Mouse (Mus musculus) hindbrain, embryonic 10.5 days (tissue): ENCODE results near the gene Palld. TPM values are rescaled to one million over a fixed set of nuclear protein-coding genes. Genes with fewer than 3 reads are reported as not detected.

Experiments
- DNase-seq: peaks from one replicate; pipeline ENCODE4 v3.0.0-alpha.2; 2017; ENCODE audit warnings: low spot score
- H3K27ac ChIP-seq: fragments of 300-500 bp; sonication (generic); 2 replicates; pipeline ENCODE4 v1.5.1; 2016; ENCODE audit warnings: mild to moderate bottlenecking, moderate library complexity
- H3K27me3 ChIP-seq: fragments of 300-500 bp; sonication (generic); 2 replicates; pipeline ENCODE4 v1.6.1; 2016; ENCODE audit warnings: mild to moderate bottlenecking; ENCODE audit not compliant: poor library complexity, insufficient read depth, severe bottlenecking
- H3K36me3 ChIP-seq: fragments of 300-500 bp; sonication (generic); 2 replicates; pipeline ENCODE4 v1.6.1; 2016; ENCODE audit warnings: mild to moderate bottlenecking, moderate library complexity
- H3K4me1 ChIP-seq: fragments of 300-500 bp; sonication (generic); replicated peaks from 2 replicates; pipeline ENCODE4 v1.6.1; 2016; ENCODE audit warnings: mild to moderate bottlenecking
- H3K4me3 ChIP-seq: fragments of 300-500 bp; sonication (generic); 2 replicates; pipeline ENCODE4 v1.5.1; 2016; ENCODE audit warnings: mild to moderate bottlenecking, moderate library complexity
- H3K9me3 ChIP-seq: fragments of 300-500 bp; sonication (generic); 2 replicates; pipeline ENCODE4 v1.6.1; 2016; ENCODE audit warnings: mild to moderate bottlenecking, moderate library complexity
- WGBS: fragments of 180-500 bp; shearing (Covaris S2); methylation state at CpG from one replicate; pipeline ENCODE4 v1.1.7; 2016; 5-methylcytosine and 5-hydroxymethylcytosine counted together
- polyA plus RNA-seq: library from polyadenylated mRNA; unstranded; fragments of >200 nt; fragmentation: Nextera tagmentation; extraction: Ambion mirVana; gene quantifications from 2 replicates; pipeline ENCODE4 v1.2.1, GENCODE M21; 2016

Palld gene
- polyA plus RNA-seq, 1 experiment from 2014 or later: 52.4 TPM

DNA sequence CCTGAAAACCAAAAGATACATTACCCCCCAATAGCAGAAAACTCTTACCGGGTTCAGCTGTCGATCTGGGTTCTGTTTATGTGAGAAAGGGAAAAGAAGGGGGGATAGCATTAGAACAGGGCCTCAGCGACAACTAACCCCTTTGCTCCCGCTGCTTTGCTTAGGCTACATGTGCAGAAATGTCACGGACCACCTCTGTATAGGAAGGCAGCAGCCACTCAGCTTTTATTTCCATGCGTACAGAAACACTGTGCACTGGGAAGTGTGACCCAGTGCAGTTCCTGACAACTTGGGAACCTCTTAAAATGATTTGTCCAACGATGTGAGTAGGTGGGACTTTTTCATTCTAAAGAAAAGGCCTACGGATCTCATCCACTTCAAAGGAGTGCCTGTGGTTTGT, 200.4 kb downstream of the Palld start:
- DNase-seq: no peak
- H3K27ac ChIP-seq: no peak overlapping the region
- H3K27me3 ChIP-seq: no peaks in the 10 kb centered on the region
- peaks cover 53% of the 10 kb centered on the region for H3K36me3 ChIP-seq
- no peaks in the 10 kb centered on the region for H3K9me3 ChIP-seq
- 63% methylated on average over 8 of the region's 8 CpGs for WGBS
- H3K4me3 ChIP-seq: no peak overlapping the region
- H3K4me1 ChIP-seq: peaks cover 34% of the 10 kb centered on the region

DNA sequence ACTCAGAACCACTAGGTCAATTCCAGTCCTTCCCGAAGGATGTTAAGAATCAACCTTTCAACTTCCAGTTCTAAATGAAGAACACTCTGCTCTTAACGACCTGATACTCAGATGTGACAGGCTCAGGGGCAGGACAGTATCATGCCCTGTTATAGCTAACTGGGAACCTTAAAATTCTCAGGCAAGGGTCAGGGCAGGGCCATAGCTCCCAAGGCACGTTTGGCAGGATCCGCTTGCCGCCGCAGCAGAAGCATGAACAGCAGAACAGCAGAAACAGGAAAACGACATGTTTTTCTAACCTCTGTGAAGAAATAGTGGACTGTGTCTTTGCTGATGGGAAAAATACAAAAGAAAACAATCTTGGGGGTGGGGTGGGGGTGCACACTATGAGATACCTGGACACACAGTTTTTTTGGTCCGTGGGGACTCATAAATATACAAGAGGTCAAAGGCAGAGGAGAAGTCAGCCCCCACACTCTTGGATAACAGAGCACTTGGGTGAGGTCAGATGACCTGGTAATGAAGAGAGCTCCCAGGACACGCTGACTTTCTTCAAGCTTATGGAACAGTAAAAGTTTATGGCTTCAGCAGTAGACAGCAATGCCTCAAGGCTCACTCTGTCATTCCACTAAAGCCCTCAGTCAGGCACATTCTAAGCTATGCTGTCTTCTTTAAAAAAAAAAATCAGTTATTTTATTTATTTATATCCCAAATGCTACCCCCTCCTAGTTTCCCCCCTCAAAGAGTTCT, 201.4 kb downstream of the Palld start:
- WGBS: 70% methylated on average over 9 of the region's 9 CpGs
- H3K4me1 ChIP-seq: peaks cover 34% of the 10 kb centered on the region
- no peaks in the 10 kb centered on the region for H3K27me3 ChIP-seq
- no peak overlapping the region for H3K27ac ChIP-seq
- peak; percentile 12 for DNase-seq
- H3K9me3 ChIP-seq: no peaks in the 10 kb centered on the region
- peaks cover 43% of the 10 kb centered on the region for H3K36me3 ChIP-seq
- no peak overlapping the region for H3K4me3 ChIP-seq

DNA sequence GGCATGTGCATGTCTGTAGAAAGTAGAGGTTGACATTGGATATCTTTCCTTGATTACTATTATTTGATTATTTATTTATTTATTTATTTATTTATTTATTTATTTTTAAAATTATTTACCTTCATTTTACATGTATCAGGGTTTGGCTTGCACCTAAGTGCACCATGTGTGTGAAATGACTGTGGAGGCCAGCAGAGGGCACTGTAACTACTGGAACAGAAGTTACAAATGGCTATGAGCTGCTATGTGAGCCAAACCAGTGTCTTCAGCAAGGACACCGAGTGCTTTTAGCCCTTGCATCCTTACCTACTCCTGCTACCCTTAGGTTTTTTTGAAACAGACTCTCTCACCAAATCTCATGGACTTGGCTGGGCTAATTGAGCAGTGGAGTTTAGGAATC, 202.2 kb downstream of the Palld start:
- Histone ChIP-seq H3K27me3 (no peaks in the 10 kb centered on the region), H3K9me3 (no peaks in the 10 kb centered on the region), H3K27ac (no peak overlapping the region), H3K4me1 (peaks cover 37% of the 10 kb centered on the region), H3K4me3 (no peak overlapping the region), H3K36me3 (peaks cover 35% of the 10 kb centered on the region)
- peak; percentile 27 for DNase-seq
- 79% methylated on average over 1 of the region's 1 CpGs for WGBS

DNA sequence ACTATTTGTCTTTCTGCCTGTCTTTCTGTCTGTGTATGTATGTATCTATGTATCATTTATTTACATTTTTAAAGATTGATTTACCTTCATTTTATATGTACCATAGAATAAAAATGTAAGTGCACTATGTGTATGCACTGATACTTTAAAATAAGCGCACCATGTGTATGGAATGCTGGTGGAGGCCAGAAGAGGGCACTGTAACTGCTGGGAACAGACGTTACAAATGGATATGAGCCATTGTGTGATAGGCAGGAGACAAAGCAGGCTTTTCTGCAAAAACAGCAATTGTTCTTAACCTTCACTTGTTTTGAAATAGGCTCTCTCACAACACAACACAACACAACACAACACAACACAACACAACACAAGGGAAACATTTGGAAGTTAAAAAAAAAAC, 203.5 kb downstream of the Palld start:
- Histone ChIP-seq H3K9me3 (no peaks in the 10 kb centered on the region), H3K27me3 (no peaks in the 10 kb centered on the region), H3K4me3 (no peak overlapping the region), H3K4me1 (peaks cover 35% of the 10 kb centered on the region), H3K27ac (no peak overlapping the region), H3K36me3 (peaks cover 33% of the 10 kb centered on the region)
- 75% methylated on average over 2 of the region's 2 CpGs for WGBS
- DNase-seq: no peak

DNA sequence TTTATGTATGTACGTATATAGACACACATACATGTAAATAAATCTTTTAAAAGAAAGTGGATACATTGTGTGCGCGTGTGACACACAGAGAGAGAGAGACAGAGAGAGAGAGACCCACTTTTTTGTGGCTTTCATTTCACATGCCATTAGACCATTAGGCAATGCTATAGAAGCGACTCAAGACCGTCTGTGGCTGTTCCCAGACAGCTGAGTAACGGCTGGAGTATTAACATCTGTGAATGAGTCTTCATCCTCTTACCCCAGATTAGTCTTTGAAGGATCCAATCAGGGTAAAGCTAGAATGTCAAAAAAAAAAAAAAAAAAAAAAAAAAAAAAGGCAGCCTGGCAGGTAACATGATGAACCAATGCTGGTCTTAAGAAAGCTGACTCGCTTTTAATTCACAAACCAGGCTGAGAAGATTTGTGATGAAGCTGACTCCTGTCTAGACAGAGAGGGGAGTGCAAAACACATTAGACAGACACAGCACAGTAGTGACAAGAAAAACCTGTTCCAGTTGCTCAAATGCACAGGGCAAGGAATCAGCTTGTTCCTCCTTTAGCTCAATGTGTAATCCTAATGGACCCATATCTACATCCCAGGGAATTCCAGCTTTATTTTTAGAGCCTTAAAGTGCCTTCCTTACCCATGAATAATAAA, 204.6 kb downstream of the Palld start:
- peaks cover 24% of the 10 kb centered on the region for H3K4me1 ChIP-seq
- no peaks in the 10 kb centered on the region for H3K27me3 ChIP-seq
- DNase-seq: no peak
- WGBS: 92% methylated on average over 7 of the region's 7 CpGs
- peaks cover 33% of the 10 kb centered on the region for H3K36me3 ChIP-seq
- no peak overlapping the region for H3K4me3 ChIP-seq
- no peaks in the 10 kb centered on the region for H3K9me3 ChIP-seq
- no peak overlapping the region for H3K27ac ChIP-seq

DNA sequence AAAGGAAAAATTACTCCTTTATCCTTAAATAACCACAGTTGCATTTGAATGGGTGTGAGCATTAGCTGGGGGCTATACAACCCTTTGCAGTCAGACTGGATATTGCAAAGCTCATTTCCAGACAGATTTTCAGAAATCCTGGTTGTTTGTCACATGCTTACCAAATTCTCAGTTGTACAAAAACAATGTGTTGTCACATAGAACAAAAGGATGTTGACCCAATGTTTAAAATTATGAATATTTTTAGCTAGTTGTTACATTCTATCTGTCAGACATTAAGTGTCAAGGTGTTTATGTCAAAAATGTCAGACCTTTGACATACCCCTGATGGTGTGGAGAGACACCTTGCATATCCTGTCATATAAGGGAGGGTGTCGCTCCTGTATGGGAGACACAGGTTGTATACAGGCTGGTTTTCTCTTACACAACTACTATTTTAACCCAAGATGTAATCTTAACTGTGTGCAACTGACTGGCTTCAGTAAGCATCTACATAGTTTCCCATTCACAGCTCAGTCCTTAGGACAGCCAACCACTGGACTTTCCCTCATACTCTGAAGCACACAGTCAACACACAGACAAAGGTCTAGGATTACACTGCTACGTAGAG, 205.5 kb downstream of the Palld start:
- Histone ChIP-seq H3K27me3 (no peaks in the 10 kb centered on the region), H3K36me3 (peaks cover 29% of the 10 kb centered on the region), H3K4me1 (peaks cover 15% of the 10 kb centered on the region; the same call in 1 of the 2 replicates), H3K27ac (no peak overlapping the region), H3K9me3 (no peaks in the 10 kb centered on the region), H3K4me3 (no peak overlapping the region)
- DNase-seq: no peak
- 92% methylated on average over 2 of the region's 2 CpGs for WGBS

DNA sequence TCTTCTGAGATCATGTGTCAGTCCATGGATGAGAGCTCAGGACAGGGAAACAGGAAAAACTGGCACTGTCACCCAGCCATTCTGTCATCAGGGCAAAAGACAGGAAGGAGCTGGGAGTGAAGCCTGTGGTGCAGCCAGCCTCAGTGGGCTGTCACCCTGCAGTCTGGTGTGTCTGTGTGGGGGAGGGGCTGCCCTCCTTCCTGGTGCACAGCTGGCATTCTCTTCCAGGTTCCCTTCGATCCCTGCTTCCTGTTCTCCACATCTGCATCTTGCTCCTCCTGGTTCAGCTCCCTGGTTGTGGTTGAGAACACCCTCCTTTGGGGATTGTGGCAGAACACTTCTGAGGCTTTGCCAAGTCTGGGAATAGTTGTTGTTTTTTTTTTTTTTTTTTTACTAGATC, 207.1 kb downstream of the Palld start:
- Histone ChIP-seq H3K36me3 (peaks cover 15% of the 10 kb centered on the region), H3K9me3 (no peaks in the 10 kb centered on the region), H3K27ac (no peak overlapping the region), H3K27me3 (no peaks in the 10 kb centered on the region), H3K4me1 (peaks cover 4% of the 10 kb centered on the region; the same call in 1 of the 2 replicates), H3K4me3 (no peak overlapping the region)
- 41% methylated on average over 1 of the region's 1 CpGs for WGBS
- DNase-seq: no peak

DNA sequence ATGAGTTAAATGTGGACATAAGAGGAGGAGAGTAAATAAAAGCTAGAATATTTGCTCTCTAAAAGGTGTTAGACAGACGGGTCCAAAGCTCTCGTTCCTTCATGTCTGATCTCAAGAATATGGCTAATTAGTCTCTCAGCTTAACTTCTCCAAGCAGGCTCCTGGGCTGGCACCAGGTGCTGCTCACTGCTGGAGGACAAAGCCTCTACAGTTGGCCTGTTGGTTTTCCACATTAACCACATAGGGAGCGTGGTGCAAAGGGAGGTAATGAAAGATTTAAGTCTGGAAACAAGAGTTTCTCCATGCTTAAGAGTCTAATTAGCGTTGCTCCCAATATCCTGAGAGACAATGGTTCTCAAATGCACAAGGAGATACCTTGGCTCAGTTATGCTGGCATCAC, 209.6 kb downstream of the Palld start:
- Histone ChIP-seq H3K27ac (no peak overlapping the region), H3K36me3 (no peaks in the 10 kb centered on the region), H3K4me3 (no peak overlapping the region), H3K9me3 (no peaks in the 10 kb centered on the region), H3K4me1 (peaks cover 4% of the 10 kb centered on the region; the same call in 1 of the 2 replicates), H3K27me3 (no peaks in the 10 kb centered on the region)
- DNase-seq: no peak
- WGBS: 82% methylated on average over 4 of the region's 4 CpGs

DNA sequence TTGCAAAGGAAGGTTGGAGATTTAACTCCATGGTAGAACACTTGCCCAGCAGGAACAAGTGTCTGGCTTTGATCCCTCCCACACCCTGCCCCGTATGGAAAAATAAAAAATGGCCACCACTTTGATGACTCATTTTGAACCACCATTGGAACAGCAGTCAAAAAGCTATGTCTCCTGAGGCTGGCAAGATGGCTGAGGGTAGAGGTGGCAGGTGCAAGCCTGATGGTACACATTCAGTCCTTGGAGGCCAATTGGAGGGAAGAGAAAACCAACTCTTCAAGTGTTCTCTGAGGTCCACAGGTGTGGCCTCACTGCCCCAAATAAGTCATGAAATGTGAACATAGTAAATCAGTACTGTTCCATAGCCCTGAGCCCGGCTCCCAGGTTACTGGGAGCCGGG, 210.4 kb downstream of the Palld start:
- WGBS: 88% methylated on average over 3 of the region's 3 CpGs
- H3K9me3 ChIP-seq: no peaks in the 10 kb centered on the region
- no peak overlapping the region for H3K27ac ChIP-seq
- DNase-seq: no peak
- no peaks in the 10 kb centered on the region for H3K27me3 ChIP-seq
- no peaks in the 10 kb centered on the region for H3K36me3 ChIP-seq
- no peak overlapping the region for H3K4me3 ChIP-seq
- H3K4me1 ChIP-seq: peaks cover 4% of the 10 kb centered on the region; the same call in 1 of the 2 replicates

DNA sequence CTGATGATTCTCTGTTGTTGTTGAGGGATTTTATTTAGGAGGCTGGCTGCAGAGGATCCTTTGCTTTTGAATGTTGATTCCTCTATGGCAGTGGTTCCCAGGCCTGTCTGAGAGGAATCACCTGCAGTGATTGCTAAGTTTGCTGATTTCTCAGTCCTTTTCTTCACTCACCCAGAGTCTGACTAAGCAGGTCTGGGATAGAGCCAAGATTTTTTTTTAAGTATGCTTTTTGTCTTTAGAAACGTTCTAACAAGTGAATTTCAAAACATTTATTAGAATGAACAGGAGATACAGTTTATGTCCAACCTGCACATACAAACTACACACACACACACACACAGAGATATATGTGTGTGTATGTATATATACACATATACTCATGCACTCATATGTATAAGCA, 211.1 kb downstream of the Palld start:
- WGBS: 62% methylated on average over 1 of the region's 1 CpGs
- Histone ChIP-seq H3K36me3 (no peaks in the 10 kb centered on the region), H3K4me3 (no peak overlapping the region), H3K9me3 (no peaks in the 10 kb centered on the region), H3K4me1 (peaks cover 4% of the 10 kb centered on the region; the same call in 1 of the 2 replicates), H3K27ac (no peak overlapping the region), H3K27me3 (no peaks in the 10 kb centered on the region)
- DNase-seq: no peak

DNA sequence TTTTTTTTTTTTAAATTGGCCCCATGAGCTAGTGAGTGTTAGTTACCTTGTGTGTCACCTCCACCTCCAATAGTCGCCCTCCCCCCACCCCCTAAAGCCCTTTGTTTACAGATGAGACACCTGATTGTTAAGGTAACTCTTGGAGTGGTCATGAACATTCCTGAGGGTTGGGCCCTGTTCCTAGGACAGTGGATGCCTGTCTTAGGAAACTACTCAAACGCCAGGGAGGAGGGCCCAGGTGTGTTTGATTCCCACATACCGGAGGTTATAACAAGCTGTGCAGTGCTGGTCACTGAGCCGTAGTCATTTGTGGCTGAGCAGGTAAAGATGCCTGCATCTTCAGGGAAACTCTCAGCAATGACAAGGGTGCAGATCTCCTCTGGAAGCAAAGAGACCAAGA, 215.4 kb downstream of the Palld start:
- H3K4me1 ChIP-seq: no peaks in the 10 kb centered on the region
- no peaks in the 10 kb centered on the region for H3K9me3 ChIP-seq
- WGBS: 80% methylated on average over 4 of the region's 4 CpGs
- no peak overlapping the region for H3K27ac ChIP-seq
- DNase-seq: no peak
- no peaks in the 10 kb centered on the region for H3K27me3 ChIP-seq
- no peak overlapping the region for H3K4me3 ChIP-seq
- H3K36me3 ChIP-seq: peaks cover 34% of the 10 kb centered on the region

DNA sequence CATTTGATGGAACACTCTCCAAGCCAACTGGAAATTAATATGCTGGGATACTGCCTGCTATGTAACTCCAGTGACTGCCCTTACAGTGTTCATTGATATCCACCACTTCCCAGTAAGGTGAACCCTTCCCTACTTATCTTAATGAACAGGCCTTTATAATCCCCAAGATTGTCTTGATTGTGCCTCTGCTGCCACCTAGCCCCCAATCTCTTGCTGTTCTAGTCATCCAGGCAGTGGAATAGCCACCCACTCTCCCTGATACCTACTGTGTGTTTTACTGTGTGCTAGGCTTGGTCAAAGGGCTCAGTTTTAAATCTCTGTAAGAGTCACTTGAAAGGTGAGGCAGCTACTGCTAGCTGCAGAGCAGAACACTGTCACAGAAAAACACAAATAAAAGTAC, 216.2 kb downstream of the Palld start:
- H3K36me3 ChIP-seq: peaks cover 39% of the 10 kb centered on the region
- DNase-seq: no peak
- H3K27me3 ChIP-seq: no peaks in the 10 kb centered on the region
- no peak overlapping the region for H3K27ac ChIP-seq
- H3K4me1 ChIP-seq: no peaks in the 10 kb centered on the region
- no peak overlapping the region for H3K4me3 ChIP-seq
- H3K9me3 ChIP-seq: no peaks in the 10 kb centered on the region

DNA sequence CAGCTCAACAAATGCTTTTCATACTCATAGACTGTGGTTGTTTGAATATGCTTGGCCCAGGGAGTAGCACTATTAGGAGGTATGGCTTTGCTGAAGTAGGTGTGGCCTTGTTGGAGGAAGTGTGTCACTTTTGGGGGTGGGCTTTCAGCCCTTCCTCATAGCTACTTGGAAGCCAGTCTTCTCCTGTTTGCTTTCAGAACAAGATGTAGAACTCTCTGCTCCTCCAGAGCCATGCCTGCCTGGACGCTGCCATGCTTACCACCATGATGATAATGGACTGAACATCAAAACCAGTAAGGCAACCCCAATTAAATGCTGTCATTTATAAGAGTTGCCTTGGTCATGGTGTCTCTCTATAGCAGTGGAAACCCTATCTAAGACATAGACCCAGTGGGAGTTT, 217.2 kb downstream of the Palld start:
- Histone ChIP-seq H3K9me3 (no peaks in the 10 kb centered on the region), H3K4me1 (no peaks in the 10 kb centered on the region), H3K36me3 (peaks cover 49% of the 10 kb centered on the region), H3K27me3 (no peaks in the 10 kb centered on the region), H3K27ac (no peak overlapping the region), H3K4me3 (no peak overlapping the region)
- 98% methylated on average over 1 of the region's 1 CpGs for WGBS
- DNase-seq: no peak
